Mouse (Mus musculus): ENCODE results near the gene Gm11541. TPM values are rescaled to one million over a fixed set of nuclear protein-coding genes. Genes with fewer than 3 reads are reported as not detected.
"Not testable (repeated sequence)": the region's sequence is repeated elsewhere in the genome, so short reads cannot be mapped to it uniquely, and the experiment has no call there.

The Gm11541 gene
- polyA plus RNA-seq, 1 experiment = not detected

- Histone ChIP-seq H3K27ac (replicated peaks; ENCODE audit: low read depth, low read length) (peak within 1 kb of the TSS; percentile 56), H3K4me3 (ENCODE audit: insufficient read depth, low read depth, low read length) (peak within 1 kb of the TSS; percentile 88), H3K4me1 (ENCODE audit: control insufficient read depth, insufficient read depth, insufficient read length, low read length) (peaks cover 24% of the 10 kb centered on the region)
These were observed 27.3 kb downstream of the Gm11541 start, which contains the start of gene Xylt2 for GRCm38 (mm10) chr11:94676754-94677606. TSS of gene Xylt2 (minus strand) at chr11:94677515.

- peaks cover 24% of the 10 kb centered on the region for H3K4me1 ChIP-seq (ENCODE audit: control insufficient read depth, insufficient read depth, insufficient read length, low read length)
- H3K27ac ChIP-seq (replicated peaks; ENCODE audit: low read depth, low read length) = no peak overlapping the region
- H3K4me3 ChIP-seq (ENCODE audit: insufficient read depth, low read depth, low read length) = peak overlapping the region; percentile 88
These were observed 28.0 kb downstream of the Gm11541 start for GRCm38 (mm10) chr11:94676308-94676707.

- Histone ChIP-seq H3K4me1 (ENCODE audit: control insufficient read depth, insufficient read depth, insufficient read length, low read length) (peaks cover 24% of the 10 kb centered on the region), H3K4me3 (ENCODE audit: insufficient read depth, low read depth, low read length) (peak overlapping the region; percentile 88; the same call in 1 of the 2 replicates), H3K27ac (replicated peaks; ENCODE audit: low read depth, low read length) (no peak overlapping the region)
These were observed 28.9 kb downstream of the Gm11541 start for GRCm38 (mm10) chr11:94675446-94675845.

GRCm38 (mm10) chr11:94674984-94675383 lies 29.3 kb downstream of the Gm11541 start:
- H3K27ac ChIP-seq (replicated peaks; ENCODE audit: low read depth, low read length) = no peak overlapping the region
- H3K4me3 ChIP-seq (ENCODE audit: insufficient read depth, low read depth, low read length) = peak overlapping the region; percentile 8; the same call in 1 of the 2 replicates
- peaks cover 24% of the 10 kb centered on the region for H3K4me1 ChIP-seq (ENCODE audit: control insufficient read depth, insufficient read depth, insufficient read length, low read length)

- Histone ChIP-seq H3K4me1 (ENCODE audit: control insufficient read depth, insufficient read depth, insufficient read length, low read length) (0 out of 2 replicates have a peak, but pooled peaks cover 4% of the 10 kb centered on the region), H3K4me3 (ENCODE audit: insufficient read depth, low read depth, low read length) (no peak overlapping the region), H3K27ac (replicated peaks; ENCODE audit: low read depth, low read length) (peak overlapping the region; percentile 44)
These were observed 39.0 kb downstream of the Gm11541 start for GRCm38 (mm10) chr11:94665281-94665680.

- Histone ChIP-seq H3K4me1 (ENCODE audit: control insufficient read depth, insufficient read depth, insufficient read length, low read length) (0 out of 2 replicates have a peak, but pooled peaks cover 4% of the 10 kb centered on the region), H3K4me3 (ENCODE audit: insufficient read depth, low read depth, low read length) (no peak overlapping the region), H3K27ac (replicated peaks; ENCODE audit: low read depth, low read length) (no peak overlapping the region)
These were observed 43.0 kb downstream of the Gm11541 start for GRCm38 (mm10) chr11:94661344-94661743.

- peak within 1 kb of the TSS; percentile 98 for H3K27ac ChIP-seq (replicated peaks; ENCODE audit: low read depth, low read length)
- H3K4me3 ChIP-seq (ENCODE audit: insufficient read depth, low read depth, low read length) = peak within 1 kb of the TSS; percentile 77
- peaks cover 2% of the 10 kb centered on the region; the same call in 1 of the 2 replicates for H3K4me1 ChIP-seq (ENCODE audit: control insufficient read depth, insufficient read depth, insufficient read length, low read length)
These were observed 50.4 kb downstream of the Gm11541 start, which contains the start of the genes Mrpl27 and Eme1 for GRCm38 (mm10) chr11:94653663-94654436. TSS of gene Mrpl27 (plus strand) at chr11:94653767. TSS of gene Eme1 (minus strand) at chr11:94653964.

- H3K27ac ChIP-seq (replicated peaks; ENCODE audit: low read depth, low read length) = no peak overlapping the region
- peaks cover 2% of the 10 kb centered on the region; the same call in 1 of the 2 replicates for H3K4me1 ChIP-seq (ENCODE audit: control insufficient read depth, insufficient read depth, insufficient read length, low read length)
- H3K4me3 ChIP-seq (ENCODE audit: insufficient read depth, low read depth, low read length) = no peak overlapping the region
These were observed 51.3 kb downstream of the Gm11541 start for GRCm38 (mm10) chr11:94652973-94653372.

- H3K27ac ChIP-seq (replicated peaks; ENCODE audit: low read depth, low read length); H3K4me3 ChIP-seq (ENCODE audit: insufficient read depth, low read depth, low read length); H3K4me1 ChIP-seq (ENCODE audit: control insufficient read depth, insufficient read depth, insufficient read length, low read length): not testable (repeated sequence)
These were observed 53.1 kb downstream of the Gm11541 start for GRCm38 (mm10) chr11:94651241-94651640.

GRCm38 (mm10) chr11:94646457-94646856 lies 57.8 kb downstream of the Gm11541 start:
- Histone ChIP-seq H3K4me1 (ENCODE audit: control insufficient read depth, insufficient read depth, insufficient read length, low read length) (no peaks in the 10 kb centered on the region), H3K27ac (replicated peaks; ENCODE audit: low read depth, low read length) (no peak overlapping the region), H3K4me3 (ENCODE audit: insufficient read depth, low read depth, low read length) (no peak overlapping the region)

Other genes with a start within 250 kb of the Gm11541 start
- gene Cacna1g, start 230.3 kb downstream of the Gm11541 start, polyA plus RNA-seq (2012; ENCODE audit: insufficient read depth, insufficient read length, missing spikeins) = 0.83 and 1.0 TPM in 2 replicates
- not detected in 2 replicates for gene Spata20, start 218.3 kb downstream of the Gm11541 start, polyA plus RNA-seq (2012; ENCODE audit: insufficient read depth, insufficient read length, missing spikeins)
- not detected in 2 replicates for gene Epn3, start 204.5 kb downstream of the Gm11541 start, polyA plus RNA-seq (2012; ENCODE audit: insufficient read depth, insufficient read length, missing spikeins)
- not detected in 2 replicates for gene Mycbpap, start 182.8 kb downstream of the Gm11541 start, polyA plus RNA-seq (2012; ENCODE audit: insufficient read depth, insufficient read length, missing spikeins)
- gene Rsad1, start 155.2 kb downstream of the Gm11541 start, polyA plus RNA-seq (2012; ENCODE audit: insufficient read depth, insufficient read length, missing spikeins) = 4.2 and 5.3 TPM in 2 replicates
- not detected in 2 replicates for gene Chad, start 139.5 kb downstream of the Gm11541 start, polyA plus RNA-seq (2012; ENCODE audit: insufficient read depth, insufficient read length, missing spikeins)
- gene Acsf2, start 102.6 kb downstream of the Gm11541 start, polyA plus RNA-seq (2012; ENCODE audit: insufficient read depth, insufficient read length, missing spikeins) = 70.3 and 94.2 TPM in 2 replicates
- 60.1 and 63.6 TPM in 2 replicates for gene Lrrc59, start 74.7 kb downstream of the Gm11541 start, polyA plus RNA-seq (2012; ENCODE audit: insufficient read depth, insufficient read length, missing spikeins)
- gene Mrpl27, start 50.7 kb downstream of the Gm11541 start, polyA plus RNA-seq (2012; ENCODE audit: insufficient read depth, insufficient read length, missing spikeins) = 138 and 145 TPM in 2 replicates
- not detected in 2 replicates for gene Eme1, start 50.5 kb downstream of the Gm11541 start, polyA plus RNA-seq (2012; ENCODE audit: insufficient read depth, insufficient read length, missing spikeins)
- gene Xylt2, start 27.0 kb downstream of the Gm11541 start, polyA plus RNA-seq (2012; ENCODE audit: insufficient read depth, insufficient read length, missing spikeins) = 5.6 and 8.2 TPM in 2 replicates
- not detected in 2 replicates for gene Cdc34b, start 37.3 kb upstream of the Gm11541 start, polyA plus RNA-seq (2012; ENCODE audit: insufficient read depth, insufficient read length, missing spikeins)
- gene Tmem92, start 78.2 kb upstream of the Gm11541 start, polyA plus RNA-seq (2012; ENCODE audit: insufficient read depth, insufficient read length, missing spikeins) = not detected in 2 replicates
- 36.9 and 49.1 TPM in 2 replicates for gene Col1a1, start 231.7 kb upstream of the Gm11541 start, polyA plus RNA-seq (2012; ENCODE audit: insufficient read depth, insufficient read length, missing spikeins)

Measured in brown adipose tissue, adult 24 weeks (tissue).